Mouse (Mus musculus) lung, postnatal 0 days (tissue): ENCODE measurements around the gene Scai.

Experiments
- CTCF ChIP-seq: IDR thresholded peaks from 2 replicates; pipeline ENCODE4 v1.5.1; 2016; ENCODE audit warnings: antibody characterized with exemption, mild to moderate bottlenecking
- EP300 ChIP-seq: IDR thresholded peaks from 2 replicates; pipeline ENCODE4 v1.6.1; 2016; ENCODE audit warnings: antibody characterized with exemption, mild to moderate bottlenecking, control low read depth

GRCm38 (mm10) chr2:39189961-39190560 lies 473 bp downstream of the Scai start:
- TF ChIP-seq CTCF (no peak), EP300 (no peak)
